Mouse (Mus musculus) cerebellum, adult 9-11 months (tissue): ENCODE results near the gene Pcp2.
"Not testable (repeated sequence)": the region's sequence is repeated elsewhere in the genome, so short reads cannot be mapped to it uniquely, and the experiment has no call there.

ENCODE experiments used
- DNase-seq: peaks from one replicate; pipeline ENCODE4 v3.0.0; 2022

The Pcp2 gene

GRCm38 (mm10) chr8:3621199-3621970 lies 4.0 kb downstream of the Pcp2 start, which contains the start of the genes Xab2 and Pet100:
Gene Xab2 (minus strand): TSS chr8:3621316.
Gene Pet100 (plus strand): TSS chr8:3621548.
- DNase-seq, result peak; percentile 100

- no peak for DNase-seq
Measured at GRCm38 (mm10) chr8:3609816-3610150, 15.6 kb downstream of the Pcp2 start.

GRCm38 (mm10) chr8:3609046-3609815 lies 16.1 kb downstream of the Pcp2 start:
- DNase-seq, result no peak

- DNase-seq, result no peak
Measured at GRCm38 (mm10) chr8:3607822-3608221, 17.5 kb downstream of the Pcp2 start.

- DNase-seq, result peak; percentile 29
Measured at GRCm38 (mm10) chr8:3606593-3606992, 18.8 kb downstream of the Pcp2 start.

- no peak for DNase-seq
Measured at GRCm38 (mm10) chr8:3603439-3603838, 21.9 kb downstream of the Pcp2 start.

- DNase-seq, result no peak
Measured at GRCm38 (mm10) chr8:3600401-3600800, 24.9 kb downstream of the Pcp2 start.

- no peak for DNase-seq
Measured at GRCm38 (mm10) chr8:3599219-3599618, 26.1 kb downstream of the Pcp2 start.

- DNase-seq, result no peak
Measured at GRCm38 (mm10) chr8:3598054-3598453, 27.3 kb downstream of the Pcp2 start.

- DNase-seq, result no peak
Measured at GRCm38 (mm10) chr8:3594466-3594865, 30.9 kb downstream of the Pcp2 start.

GRCm38 (mm10) chr8:3593470-3593869 lies 31.9 kb downstream of the Pcp2 start:
- peak; percentile 49 for DNase-seq

GRCm38 (mm10) chr8:3588258-3588633 lies 37.1 kb downstream of the Pcp2 start:
- DNase-seq, result no peak

- peak; percentile 80 for DNase-seq
Measured at GRCm38 (mm10) chr8:3587391-3588257, 37.7 kb downstream of the Pcp2 start.

GRCm38 (mm10) chr8:3586993-3587390 lies 38.4 kb downstream of the Pcp2 start, which contains the start of gene Camsap3:
Gene Camsap3 (plus strand): TSS chr8:3587293.
- no peak for DNase-seq

GRCm38 (mm10) chr8:3586452-3586851 lies 38.9 kb downstream of the Pcp2 start:
- no peak for DNase-seq

GRCm38 (mm10) chr8:3581961-3582360 lies 43.4 kb downstream of the Pcp2 start:
- not testable (repeated sequence) for DNase-seq

GRCm38 (mm10) chr8:3579390-3580364 lies 45.7 kb downstream of the Pcp2 start:
- DNase-seq, result no peak

- DNase-seq, result no peak
Measured at GRCm38 (mm10) chr8:3576211-3576960, 49.0 kb downstream of the Pcp2 start.

- DNase-seq, result no peak
Measured at GRCm38 (mm10) chr8:3574546-3574945, 50.8 kb downstream of the Pcp2 start.
